Mouse (Mus musculus) lung, embryonic 15.5 days (tissue): Measurements from ENCODE around the gene Olfr639. TPM values are rescaled to one million over a fixed set of nuclear protein-coding genes. Genes with fewer than 3 reads are reported as not detected.

Experiments used
- ATAC-seq: fragments of 200-750 bp; cut with Nextera tagmentation; 2 replicates; pipeline ENCODE4 v1.8.0; 2017; ENCODE audit warnings: moderate number of reproducible peaks, borderline replicate concordance; ENCODE audit not compliant: low FRiP score, low TSS enrichment; ENCODE audit errors: extremely low read depth
- H3K27ac ChIP-seq: fragments of 300-500 bp; sonication (generic); 2 replicates; pipeline ENCODE4 v1.5.1; 2015; ENCODE audit warnings: moderate library complexity, mild to moderate bottlenecking, inconsistent platforms
- H3K27me3 ChIP-seq: fragments of 300-500 bp; sonication (generic); 2 replicates; pipeline ENCODE4 v1.6.1; 2015; ENCODE audit warnings: inconsistent platforms
- H3K36me3 ChIP-seq: fragments of 300-500 bp; sonication (generic); 2 replicates; pipeline ENCODE4 v1.6.1; 2015; ENCODE audit warnings: inconsistent platforms
- H3K4me1 ChIP-seq: fragments of 300-500 bp; sonication (generic); 2 replicates; pipeline ENCODE4 v1.6.1; 2015; ENCODE audit warnings: inconsistent platforms
- H3K4me2 ChIP-seq: fragments of 300-500 bp; sonication (generic); 2 replicates; pipeline ENCODE4 v1.6.1; 2015; ENCODE audit warnings: inconsistent platforms, mild to moderate bottlenecking, moderate library complexity
- H3K4me3 ChIP-seq: fragments of 300-500 bp; sonication (generic); 2 replicates; pipeline ENCODE4 v1.5.1; 2015; ENCODE audit warnings: mild to moderate bottlenecking, inconsistent platforms
- H3K9ac ChIP-seq: fragments of 300-500 bp; sonication (generic); 2 replicates; pipeline ENCODE4 v1.6.1; 2015; ENCODE audit warnings: inconsistent platforms
- H3K9me3 ChIP-seq: fragments of 300-500 bp; sonication (generic); 2 replicates; pipeline ENCODE4 v1.6.1; 2016; ENCODE audit warnings: inconsistent platforms
- WGBS: fragments of 180-500 bp; shearing (Covaris S2); methylation state at CpG from one replicate; pipeline ENCODE4 v1.1.7; 2015; 5-methylcytosine and 5-hydroxymethylcytosine counted together
- polyA plus RNA-seq: library from polyadenylated mRNA; unstranded; fragments of >200 nt; fragmentation: Nextera tagmentation; extraction: Ambion mirVana; gene quantifications from 2 replicates; pipeline ENCODE4 v1.2.1, GENCODE M21; 2015

Gene Olfr639
- polyA plus RNA-seq, result not detected in 2 replicates

DNA sequence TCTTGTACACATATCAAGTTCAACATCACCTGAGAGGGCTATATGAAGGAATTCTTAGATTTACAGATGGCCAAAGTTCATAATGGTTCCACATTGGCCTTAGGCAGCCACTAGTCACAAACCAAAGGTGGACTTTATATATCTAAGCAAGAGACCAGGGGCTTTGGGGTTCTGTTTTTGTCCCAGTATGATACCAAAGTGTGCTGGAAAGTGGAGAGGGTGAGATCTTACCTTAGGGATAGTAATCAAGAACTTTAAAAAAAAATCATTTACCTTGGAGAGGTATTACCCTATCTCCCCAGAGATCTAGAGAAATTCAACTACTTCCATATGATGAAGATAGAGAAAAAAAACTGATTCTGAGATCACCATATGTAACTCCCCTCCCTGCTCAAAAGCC is at the start of gene Olfr639:
Gene Olfr639 (minus strand): TSS at position 101 of the 400 bp plus-strand sequence.
- H3K9ac ChIP-seq, result no peak within 1 kb of the TSS
- no peak for ATAC-seq
- H3K4me2 ChIP-seq, result no peak within 1 kb of the TSS

DNA sequence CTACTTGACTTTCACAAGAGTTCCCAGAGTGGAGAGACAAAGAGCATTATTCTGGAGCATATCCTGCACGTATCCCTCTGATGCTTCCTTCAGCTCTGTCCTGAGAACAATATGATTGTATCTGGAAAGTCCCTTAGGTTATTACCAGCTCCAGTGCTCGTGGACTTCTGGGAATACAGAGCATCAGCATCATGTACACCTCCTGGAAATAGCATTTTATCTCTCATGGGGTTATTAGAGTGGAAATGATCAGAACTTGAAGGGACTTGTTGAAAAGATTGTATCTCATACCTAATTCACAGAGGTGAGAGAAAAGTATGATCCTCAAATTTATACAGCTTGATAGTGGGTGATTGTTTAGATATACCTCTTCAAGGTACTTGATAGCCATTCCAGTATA is 44.2 kb upstream of the Olfr639 start, which contains the start of gene 4930516K23Rik:
Gene 4930516K23Rik (minus strand): TSS at position 101 of the 400 bp plus-strand sequence.
- no peaks in the 10 kb centered on the region for H3K36me3 ChIP-seq
- 38% methylated on average over 2 of the region's 2 CpGs for WGBS

More for the DNA sequence above, at the start of gene Olfr639:
- no peaks in the 10 kb centered on the region for H3K36me3 ChIP-seq
- no peak within 1 kb of the TSS for H3K27ac ChIP-seq
- H3K4me1 ChIP-seq, result no peaks in the 10 kb centered on the region
- no peaks in the 10 kb centered on the region for H3K27me3 ChIP-seq
- H3K9me3 ChIP-seq, result no peaks in the 10 kb centered on the region
- no peak within 1 kb of the TSS for H3K4me3 ChIP-seq

DNA sequence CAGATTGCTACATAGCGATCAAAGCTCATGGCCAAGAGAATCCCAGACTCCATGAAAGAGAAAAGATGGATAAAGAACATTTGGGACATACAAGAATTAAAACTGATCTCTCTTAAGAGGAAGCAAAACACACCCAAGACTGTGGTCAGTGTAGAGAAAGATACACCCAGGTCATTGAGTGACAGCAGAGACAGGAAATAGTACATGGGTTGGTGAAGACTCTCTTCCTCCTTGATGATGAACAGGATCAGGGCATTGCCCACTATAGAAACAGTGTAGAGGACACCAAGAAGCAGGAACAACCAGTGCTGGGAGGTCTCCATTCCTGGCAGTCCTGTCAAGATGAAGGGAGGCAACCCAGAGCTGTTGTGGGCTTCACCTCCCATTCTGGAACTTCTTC is 42.1 kb upstream of the Olfr639 start:
- no peak for ATAC-seq
- no peak overlapping the region for H3K4me2 ChIP-seq
- WGBS, result 77% methylated on average over 1 of the region's 1 CpGs
- H3K36me3 ChIP-seq, result no peaks in the 10 kb centered on the region
- H3K9ac ChIP-seq, result no peak overlapping the region
- no peak overlapping the region for H3K4me3 ChIP-seq
- H3K27ac ChIP-seq, result no peak overlapping the region
- H3K4me1 ChIP-seq, result no peaks in the 10 kb centered on the region
- no peaks in the 10 kb centered on the region for H3K27me3 ChIP-seq
- no peaks in the 10 kb centered on the region for H3K9me3 ChIP-seq

More for the DNA sequence above, 44.2 kb upstream of the Olfr639 start, which contains the start of gene 4930516K23Rik:
- ATAC-seq, result no peak
- Histone ChIP-seq H3K27ac (no peak within 1 kb of the TSS), H3K4me3 (no peak within 1 kb of the TSS), H3K9me3 (no peaks in the 10 kb centered on the region), H3K27me3 (no peaks in the 10 kb centered on the region), H3K4me1 (no peaks in the 10 kb centered on the region), H3K9ac (no peak within 1 kb of the TSS), H3K4me2 (no peak within 1 kb of the TSS)

DNA sequence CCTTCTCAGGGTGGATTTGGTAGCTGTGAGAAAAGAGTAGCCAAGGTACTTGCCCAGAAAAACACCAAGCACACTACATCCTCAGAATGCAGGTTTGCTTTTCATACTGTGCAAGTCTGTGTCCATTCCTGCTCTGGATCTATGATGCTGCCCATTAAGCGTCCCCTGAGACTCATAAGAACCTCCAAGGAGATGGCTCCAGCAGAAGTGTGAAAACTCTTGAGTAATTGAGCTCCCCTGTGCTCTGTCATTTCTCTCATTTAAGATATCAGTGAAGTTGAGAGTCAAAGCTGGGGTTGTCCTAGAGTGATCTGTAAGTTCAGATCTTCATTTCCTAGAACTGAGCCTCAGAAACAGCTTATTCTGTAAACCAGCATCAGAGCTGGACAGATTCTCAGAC is 35.5 kb upstream of the Olfr639 start, which contains the start of gene Olfr642:
Gene Olfr642 (minus strand): TSS at position 101 of the 400 bp plus-strand sequence.
- no peak for ATAC-seq
- WGBS, result 66% methylated on average over 1 of the region's 1 CpGs
- no peaks in the 10 kb centered on the region for H3K4me1 ChIP-seq
- no peak within 1 kb of the TSS for H3K27ac ChIP-seq
- H3K27me3 ChIP-seq, result no peaks in the 10 kb centered on the region
- no peak within 1 kb of the TSS for H3K4me3 ChIP-seq
- H3K9ac ChIP-seq, result no peak within 1 kb of the TSS
- H3K36me3 ChIP-seq, result no peaks in the 10 kb centered on the region
- H3K4me2 ChIP-seq, result no peak within 1 kb of the TSS
- no peaks in the 10 kb centered on the region for H3K9me3 ChIP-seq

DNA sequence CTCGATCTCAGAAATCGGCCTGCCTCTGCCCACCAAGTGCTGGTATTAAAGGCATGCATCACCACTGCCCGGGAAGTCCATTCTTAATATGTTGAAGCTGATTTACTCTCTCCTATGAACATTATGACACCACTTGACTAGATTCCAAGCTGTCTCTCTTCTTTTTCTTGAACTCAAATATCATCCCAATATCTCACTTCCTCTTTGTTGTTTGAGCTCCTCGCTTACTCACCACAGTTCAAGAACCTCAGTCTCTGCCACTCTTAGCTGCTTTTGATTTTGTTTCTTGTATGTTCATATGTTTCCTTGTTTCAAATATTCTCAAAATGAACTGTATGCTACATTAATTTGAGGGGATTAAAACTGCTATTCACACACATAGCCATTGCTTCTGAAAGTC is 33.6 kb upstream of the Olfr639 start:
- no peak for ATAC-seq
- H3K4me2 ChIP-seq, result no peak overlapping the region
- H3K9ac ChIP-seq, result no peak overlapping the region
- no peak overlapping the region for H3K27ac ChIP-seq
- H3K27me3 ChIP-seq, result no peaks in the 10 kb centered on the region
- no peak overlapping the region for H3K4me3 ChIP-seq
- WGBS, result 89% methylated on average over 4 of the region's 4 CpGs
- H3K36me3 ChIP-seq, result no peaks in the 10 kb centered on the region
- no peaks in the 10 kb centered on the region for H3K9me3 ChIP-seq
- no peaks in the 10 kb centered on the region for H3K4me1 ChIP-seq

DNA sequence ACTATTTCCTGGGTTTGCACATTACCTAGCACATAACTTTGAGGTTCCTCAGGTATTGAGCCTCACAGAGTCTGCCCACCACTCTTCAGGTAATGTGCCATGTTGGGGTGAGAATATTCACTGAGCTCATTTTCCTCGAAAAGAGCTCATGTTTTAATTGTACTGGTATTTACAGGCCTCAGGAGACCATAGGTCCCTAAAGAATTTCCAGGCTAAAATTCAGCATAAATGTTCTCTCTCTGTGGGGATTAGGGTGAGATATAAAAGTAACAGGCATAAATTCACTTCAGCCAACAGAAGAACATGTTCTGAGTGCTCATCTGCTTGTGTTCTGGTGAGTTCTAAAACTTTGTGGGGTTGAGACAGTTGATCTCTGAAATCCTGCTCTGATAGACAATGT is 18.0 kb upstream of the Olfr639 start, which contains the start of gene Olfr641:
Gene Olfr641 (plus strand): TSS at position 301 of the 400 bp plus-strand sequence.
- Histone ChIP-seq H3K4me3 (no peak within 1 kb of the TSS), H3K9me3 (no peaks in the 10 kb centered on the region), H3K27ac (no peak within 1 kb of the TSS), H3K27me3 (no peaks in the 10 kb centered on the region), H3K36me3 (no peaks in the 10 kb centered on the region), H3K4me2 (no peak within 1 kb of the TSS), H3K9ac (no peak within 1 kb of the TSS), H3K4me1 (no peaks in the 10 kb centered on the region)
- ATAC-seq, result no peak
- 65% methylated on average over 1 of the region's 1 CpGs for whole genome bisulfite sequencing

DNA sequence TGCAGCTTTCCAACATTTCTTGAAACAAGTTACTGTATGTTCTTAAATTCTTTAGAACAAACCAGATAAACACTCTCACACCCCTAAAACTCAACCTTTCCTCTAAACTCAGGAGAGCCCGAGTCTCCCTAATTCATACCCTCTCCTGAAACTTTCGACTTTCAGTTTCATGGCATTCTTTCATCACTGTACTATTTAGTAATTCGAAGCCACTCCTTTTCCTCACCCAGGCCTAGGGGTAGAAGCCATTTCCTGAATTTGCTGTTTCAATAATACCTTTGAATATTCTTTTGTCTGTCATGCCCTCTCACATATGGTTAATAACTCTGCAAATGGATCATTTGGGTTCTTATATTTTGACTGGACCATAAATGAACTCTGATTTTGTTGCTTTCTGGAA is 9.9 kb upstream of the Olfr639 start:
- Histone ChIP-seq H3K4me2 (no peak overlapping the region), H3K9ac (no peak overlapping the region), H3K9me3 (no peaks in the 10 kb centered on the region), H3K4me3 (no peak overlapping the region), H3K4me1 (no peaks in the 10 kb centered on the region), H3K27me3 (no peaks in the 10 kb centered on the region), H3K27ac (no peak overlapping the region), H3K36me3 (no peaks in the 10 kb centered on the region)
- no peak for ATAC-seq
- 76% methylated on average over 3 of the region's 3 CpGs for WGBS

DNA sequence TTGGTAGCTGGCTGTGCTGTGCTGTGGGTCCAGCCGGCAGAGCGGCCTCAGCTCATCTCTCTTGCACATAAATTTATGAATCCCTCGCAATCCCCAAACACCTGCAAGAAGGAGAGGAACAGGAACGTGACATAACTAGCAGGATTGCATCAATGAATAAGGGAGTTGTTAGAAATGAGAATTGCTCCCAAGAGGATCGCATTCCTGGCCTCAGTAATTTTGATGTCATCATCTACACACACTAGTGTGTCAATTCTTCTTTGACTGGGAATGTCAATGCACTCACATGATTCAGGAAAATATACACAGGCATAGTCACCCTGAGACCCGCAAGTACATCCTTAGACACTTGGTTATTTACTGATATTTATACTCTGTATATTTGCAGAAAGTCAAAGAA is 8.4 kb upstream of the Olfr639 start, which contains the start of gene Olfr640:
Gene Olfr640 (minus strand): TSS at position 101 of the 400 bp plus-strand sequence.
- H3K9ac ChIP-seq, result no peak within 1 kb of the TSS
- 74% methylated on average over 6 of the region's 6 CpGs for WGBS
- ATAC-seq, result no peak
- H3K36me3 ChIP-seq, result no peaks in the 10 kb centered on the region
- no peaks in the 10 kb centered on the region for H3K27me3 ChIP-seq
- H3K4me1 ChIP-seq, result no peaks in the 10 kb centered on the region
- H3K9me3 ChIP-seq, result no peaks in the 10 kb centered on the region
- no peak within 1 kb of the TSS for H3K4me3 ChIP-seq
- no peak within 1 kb of the TSS for H3K4me2 ChIP-seq
- H3K27ac ChIP-seq, result no peak within 1 kb of the TSS

DNA sequence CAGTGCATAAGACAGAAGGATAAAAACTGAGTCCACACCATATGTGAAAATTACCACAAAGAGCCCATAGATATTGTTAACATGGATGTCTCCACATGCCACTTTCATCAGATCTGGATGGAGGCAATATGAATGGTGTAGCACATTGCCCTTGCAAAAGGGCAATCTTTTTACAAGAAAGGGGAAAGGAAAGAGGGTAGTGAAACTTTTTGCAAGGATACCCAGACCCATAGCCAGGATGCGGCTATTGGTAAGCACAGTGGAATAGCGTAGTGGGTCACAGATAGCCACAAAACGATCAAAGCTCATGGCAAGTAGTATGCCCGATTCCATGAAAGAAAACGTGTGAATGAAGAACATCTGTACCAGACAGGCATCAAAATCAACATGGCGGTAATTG is 4.5 kb upstream of the Olfr639 start:
- H3K9me3 ChIP-seq, result no peaks in the 10 kb centered on the region
- H3K27me3 ChIP-seq, result no peaks in the 10 kb centered on the region
- no peaks in the 10 kb centered on the region for H3K4me1 ChIP-seq
- H3K9ac ChIP-seq, result no peak overlapping the region
- WGBS, result 84% methylated on average over 6 of the region's 6 CpGs
- ATAC-seq, result no peak
- H3K27ac ChIP-seq, result no peak overlapping the region
- H3K4me3 ChIP-seq, result no peak overlapping the region
- no peaks in the 10 kb centered on the region for H3K36me3 ChIP-seq
- H3K4me2 ChIP-seq, result no peak overlapping the region

DNA sequence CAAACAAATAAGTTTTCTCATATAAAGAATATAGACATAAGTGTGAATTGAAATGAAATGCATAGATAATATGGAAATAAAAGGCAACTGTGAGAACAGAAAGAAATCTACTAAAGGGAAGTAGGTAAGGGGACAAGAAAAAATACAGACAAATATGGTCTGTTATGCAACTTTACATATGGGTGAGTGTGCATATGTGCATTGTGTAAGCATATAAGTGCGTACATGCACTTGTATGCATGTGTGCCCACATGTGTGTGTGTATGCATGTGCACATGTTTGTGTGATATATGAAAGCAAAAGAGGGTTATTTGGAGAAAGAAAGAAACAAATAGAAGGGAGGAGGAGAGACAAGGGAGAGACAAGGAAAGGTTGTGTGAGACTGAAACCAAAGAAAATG is 1.9 kb upstream of the Olfr639 start:
- Histone ChIP-seq H3K9me3 (no peaks in the 10 kb centered on the region), H3K27ac (no peak overlapping the region), H3K36me3 (no peaks in the 10 kb centered on the region), H3K9ac (no peak overlapping the region), H3K4me3 (no peak overlapping the region), H3K27me3 (no peaks in the 10 kb centered on the region), H3K4me2 (no peak overlapping the region), H3K4me1 (no peaks in the 10 kb centered on the region)
- no peak for ATAC-seq
- WGBS, result 81% methylated on average over 1 of the region's 1 CpGs

DNA sequence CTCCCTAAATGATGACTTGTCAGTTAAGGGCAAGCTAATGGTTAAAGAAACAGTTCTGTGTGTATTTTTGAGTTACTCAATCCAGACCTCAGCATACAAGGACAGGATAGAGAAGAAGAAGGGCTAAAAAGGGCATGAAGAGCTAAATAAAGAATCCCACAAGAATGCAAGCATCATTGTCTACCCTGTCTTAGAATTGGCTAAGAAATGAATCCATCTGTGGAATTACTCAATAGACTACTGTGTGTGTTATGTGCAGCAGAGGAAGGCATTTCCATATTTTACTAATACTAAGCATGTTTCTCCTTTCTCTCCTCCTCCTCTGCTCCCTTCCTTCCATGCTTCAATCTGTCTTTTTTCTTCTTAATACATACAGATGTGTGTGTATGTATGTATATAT is 18.0 kb downstream of the Olfr639 start:
- Histone ChIP-seq H3K27ac (no peak overlapping the region), H3K9me3 (no peaks in the 10 kb centered on the region), H3K4me1 (no peaks in the 10 kb centered on the region), H3K9ac (no peak overlapping the region), H3K4me2 (no peak overlapping the region), H3K36me3 (no peaks in the 10 kb centered on the region), H3K4me3 (no peak overlapping the region), H3K27me3 (no peaks in the 10 kb centered on the region)
- ATAC-seq, result no peak

DNA sequence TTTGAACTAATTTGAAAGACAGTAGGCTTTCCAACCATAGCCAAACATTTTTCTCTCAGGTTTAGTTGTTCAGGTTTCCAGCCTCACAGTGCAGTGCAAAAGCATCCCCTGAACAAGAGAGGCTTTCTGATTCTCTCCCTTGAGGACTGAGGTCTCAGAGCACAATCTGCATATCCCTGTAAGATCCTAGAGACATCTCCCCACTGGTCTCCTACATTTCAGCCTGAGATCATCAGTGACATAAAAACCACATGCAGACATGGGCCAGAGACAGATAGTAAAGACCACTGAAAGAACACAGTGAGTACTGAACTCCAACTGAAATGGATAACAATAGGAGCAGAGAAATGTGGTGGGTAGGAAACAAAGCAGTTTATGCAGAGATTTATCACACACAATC is 18.7 kb downstream of the Olfr639 start, which contains the start of gene Olfr638:
Gene Olfr638 (plus strand): TSS at position 301 of the 400 bp plus-strand sequence.
- no peak for ATAC-seq
- Histone ChIP-seq H3K4me2 (no peak within 1 kb of the TSS), H3K4me1 (no peaks in the 10 kb centered on the region), H3K9ac (no peak within 1 kb of the TSS), H3K27ac (no peak within 1 kb of the TSS), H3K4me3 (no peak within 1 kb of the TSS), H3K27me3 (no peaks in the 10 kb centered on the region), H3K36me3 (no peaks in the 10 kb centered on the region), H3K9me3 (no peaks in the 10 kb centered on the region)

DNA sequence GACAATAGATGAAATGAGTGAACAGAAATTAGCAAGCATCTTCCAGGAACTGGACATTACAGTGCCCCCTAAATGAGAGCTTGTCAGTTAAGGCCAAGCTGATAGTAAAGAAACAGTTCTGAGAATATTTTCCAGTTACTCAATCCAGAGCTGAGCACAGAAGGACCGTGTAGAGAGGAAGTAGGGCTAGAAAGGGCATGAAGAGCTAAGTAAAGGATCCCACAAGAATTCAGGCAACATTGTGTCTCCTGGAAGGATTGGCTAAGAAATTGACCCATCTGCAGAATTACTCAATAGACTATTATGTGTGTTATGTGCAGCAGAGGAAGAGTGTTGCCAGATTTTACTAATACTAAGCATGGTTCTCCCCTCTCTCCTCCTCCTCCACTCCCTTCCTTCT is 45.3 kb downstream of the Olfr639 start:
- no peak overlapping the region for H3K27ac ChIP-seq
- no peaks in the 10 kb centered on the region for H3K27me3 ChIP-seq
- no peak overlapping the region for H3K9ac ChIP-seq
- no peaks in the 10 kb centered on the region for H3K9me3 ChIP-seq
- no peak for ATAC-seq
- WGBS, result 55% methylated on average over 1 of the region's 1 CpGs
- H3K4me2 ChIP-seq, result no peak overlapping the region
- no peaks in the 10 kb centered on the region for H3K4me1 ChIP-seq
- H3K4me3 ChIP-seq, result no peak overlapping the region
- no peaks in the 10 kb centered on the region for H3K36me3 ChIP-seq
